Mouse (Mus musculus) thymus, postnatal 14 days (tissue): ENCODE results near the gene Slc1a2.

Experiments used
- DNase-seq: peaks from one replicate; pipeline ENCODE4 v3.0.0; 2021

Slc1a2 gene

DNA sequence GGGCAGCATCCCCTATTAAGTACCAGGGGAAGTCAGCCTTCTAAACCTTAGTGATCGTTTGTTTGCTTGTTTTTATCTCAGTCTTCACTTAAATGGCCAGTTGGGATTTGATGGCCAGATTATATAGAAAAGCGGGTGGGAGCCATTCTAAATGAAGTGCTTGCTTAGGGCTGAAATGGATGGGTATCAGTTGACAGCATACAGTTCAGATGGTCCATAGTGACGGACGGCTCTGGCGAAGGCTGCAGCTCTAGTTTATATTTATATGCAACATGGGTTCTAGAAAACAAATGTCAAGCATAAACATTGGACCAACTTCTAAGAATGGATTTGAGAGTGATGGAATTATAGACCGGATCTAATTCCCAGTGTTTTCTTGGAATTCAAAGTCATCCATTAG is 9.5 kb downstream of the Slc1a2 start:
- no peak for DNase-seq

DNA sequence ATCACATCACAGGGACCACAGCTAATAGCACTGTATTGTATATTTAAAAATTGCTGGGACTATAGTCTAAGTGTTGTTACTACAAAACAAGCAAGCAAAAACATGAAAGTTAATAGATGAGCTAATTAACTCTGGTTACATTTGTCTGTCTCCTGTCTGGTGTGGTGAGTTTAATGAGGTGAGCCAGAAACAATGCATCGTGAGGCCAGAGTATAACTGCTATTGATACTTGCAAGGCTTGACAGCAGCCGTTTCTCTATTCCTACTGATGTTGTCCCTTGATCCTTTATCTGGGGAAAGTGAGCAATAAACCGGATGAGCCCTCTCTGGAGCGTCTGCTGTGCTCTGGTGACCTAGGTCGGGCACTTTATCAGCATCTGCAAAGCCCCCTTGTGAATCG is 11.1 kb downstream of the Slc1a2 start:
- DNase-seq: no peak

DNA sequence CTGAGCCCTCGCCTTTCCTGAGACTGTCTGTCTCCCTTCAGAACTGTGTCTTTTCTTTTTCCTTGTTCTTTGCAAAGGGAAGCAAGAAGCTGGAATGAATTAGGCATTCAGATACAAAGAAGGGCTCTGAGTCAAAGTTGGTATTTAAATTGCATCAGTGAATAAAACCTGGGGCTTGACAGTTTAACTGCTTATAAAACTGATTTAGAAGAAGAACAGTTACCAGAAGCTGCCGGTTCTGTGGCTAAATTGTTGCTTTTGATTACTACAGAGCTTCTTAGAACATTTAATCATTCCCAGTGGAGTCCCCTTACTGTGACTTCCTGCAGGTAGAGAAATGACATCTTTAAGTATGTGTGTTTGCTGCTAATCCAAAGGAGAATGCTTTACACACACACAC is 16.1 kb downstream of the Slc1a2 start:
- no peak for DNase-seq

DNA sequence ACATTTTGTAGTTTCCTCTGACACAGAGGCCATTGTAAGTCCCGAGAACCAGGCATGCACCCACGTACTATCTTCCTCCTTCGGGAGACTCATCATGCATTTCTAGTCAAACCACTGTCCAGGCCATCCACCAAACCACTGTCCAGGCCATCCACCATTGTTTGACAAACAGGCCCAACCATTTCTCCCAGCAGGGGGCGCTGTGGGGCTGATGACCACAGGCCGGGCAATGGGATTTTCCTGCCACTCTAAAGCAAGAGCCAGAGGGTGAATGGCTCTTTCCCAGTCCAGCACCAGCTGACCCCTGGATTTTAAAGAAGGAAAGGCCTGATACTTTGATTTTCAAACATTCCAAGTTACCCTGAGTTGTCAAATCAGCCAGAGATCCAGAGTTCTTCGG is 16.8 kb downstream of the Slc1a2 start:
- DNase-seq: peak; percentile 61

DNA sequence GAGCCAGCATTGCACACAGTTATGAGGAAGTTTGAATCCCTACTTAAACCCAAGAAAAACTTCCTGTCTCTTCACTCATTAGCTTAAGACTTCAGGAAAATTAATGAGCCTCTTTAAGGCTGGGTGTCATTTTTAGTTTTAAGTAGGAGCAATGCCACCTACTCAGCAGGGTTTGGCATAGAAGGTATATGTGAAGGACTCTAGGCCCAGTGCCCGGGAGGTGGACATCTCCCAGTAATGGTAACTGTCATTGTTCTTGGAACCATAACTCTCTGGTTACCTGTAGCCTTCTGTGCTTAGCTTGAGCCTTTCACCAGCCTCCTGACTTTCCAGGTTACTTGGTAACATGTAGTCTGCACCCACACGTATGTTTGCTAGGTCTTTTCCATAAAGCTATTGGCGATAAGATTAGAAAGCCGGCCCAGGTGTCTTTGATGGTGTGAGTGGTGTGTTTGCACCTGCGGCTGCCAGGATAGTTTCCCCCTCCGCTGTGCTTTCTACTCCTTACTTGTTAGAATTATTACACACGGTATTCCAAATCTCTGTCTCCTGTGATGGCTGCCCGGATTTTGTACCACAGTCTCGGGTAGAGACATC is 18.4 kb downstream of the Slc1a2 start:
- no peak for DNase-seq

DNA sequence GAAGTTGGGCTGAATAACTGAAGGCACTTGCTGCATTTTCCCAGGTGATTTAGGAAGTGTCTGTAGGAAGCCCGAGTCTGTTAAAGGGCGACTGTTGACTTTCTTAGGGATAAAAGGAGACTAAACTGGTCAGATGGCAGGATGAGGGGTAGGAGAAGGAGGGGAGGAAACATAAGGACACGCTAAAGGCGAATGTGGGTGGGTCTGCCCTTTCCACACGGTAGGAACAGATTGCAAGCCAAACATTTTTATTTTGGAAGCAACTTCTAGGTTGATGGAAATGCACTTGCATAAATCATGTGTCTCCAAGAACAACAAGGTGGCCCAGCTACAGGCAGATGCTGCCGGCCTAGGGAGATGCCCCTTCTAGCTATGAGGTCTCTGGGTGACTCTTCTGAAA is 18.9 kb downstream of the Slc1a2 start:
- DNase-seq: no peak

DNA sequence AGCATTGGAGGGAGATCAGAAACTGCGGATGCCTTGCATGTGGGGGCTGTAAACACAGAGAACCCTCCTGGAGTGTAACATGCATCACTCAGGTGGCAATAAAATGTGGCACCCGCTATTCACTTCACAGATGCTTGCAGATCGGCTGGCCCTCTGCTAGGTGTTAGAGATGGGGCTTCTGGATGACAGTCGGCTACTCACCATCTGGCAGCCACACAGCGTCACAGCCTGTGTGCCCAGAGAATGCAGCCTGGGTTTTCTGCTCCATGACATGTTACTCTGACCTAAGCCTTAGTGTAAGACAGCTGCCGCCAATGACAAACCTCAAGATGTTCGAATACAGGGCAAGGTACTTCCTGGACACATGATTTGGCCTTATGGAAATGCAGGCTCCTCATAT is 22.9 kb downstream of the Slc1a2 start:
- no peak for DNase-seq

DNA sequence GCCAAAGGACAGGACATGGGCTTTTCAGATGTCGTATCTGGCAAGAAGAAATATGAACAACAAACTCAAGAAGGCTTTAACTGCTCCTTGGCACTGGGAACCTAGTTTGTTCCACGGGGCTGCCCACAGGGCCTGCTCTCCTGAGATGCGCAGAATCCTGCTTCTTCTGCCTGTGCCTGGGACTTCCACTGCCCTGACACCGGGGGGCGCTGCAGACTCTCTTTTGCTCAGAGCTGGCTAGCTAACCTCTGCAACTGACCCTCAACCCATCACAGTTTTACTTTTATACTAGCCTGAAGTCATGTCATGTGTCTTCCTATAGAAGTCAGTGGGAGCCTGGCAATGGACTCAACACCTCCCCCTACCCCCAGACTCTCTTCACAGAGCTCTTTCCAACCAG is 23.7 kb downstream of the Slc1a2 start:
- DNase-seq: peak; percentile 53

DNA sequence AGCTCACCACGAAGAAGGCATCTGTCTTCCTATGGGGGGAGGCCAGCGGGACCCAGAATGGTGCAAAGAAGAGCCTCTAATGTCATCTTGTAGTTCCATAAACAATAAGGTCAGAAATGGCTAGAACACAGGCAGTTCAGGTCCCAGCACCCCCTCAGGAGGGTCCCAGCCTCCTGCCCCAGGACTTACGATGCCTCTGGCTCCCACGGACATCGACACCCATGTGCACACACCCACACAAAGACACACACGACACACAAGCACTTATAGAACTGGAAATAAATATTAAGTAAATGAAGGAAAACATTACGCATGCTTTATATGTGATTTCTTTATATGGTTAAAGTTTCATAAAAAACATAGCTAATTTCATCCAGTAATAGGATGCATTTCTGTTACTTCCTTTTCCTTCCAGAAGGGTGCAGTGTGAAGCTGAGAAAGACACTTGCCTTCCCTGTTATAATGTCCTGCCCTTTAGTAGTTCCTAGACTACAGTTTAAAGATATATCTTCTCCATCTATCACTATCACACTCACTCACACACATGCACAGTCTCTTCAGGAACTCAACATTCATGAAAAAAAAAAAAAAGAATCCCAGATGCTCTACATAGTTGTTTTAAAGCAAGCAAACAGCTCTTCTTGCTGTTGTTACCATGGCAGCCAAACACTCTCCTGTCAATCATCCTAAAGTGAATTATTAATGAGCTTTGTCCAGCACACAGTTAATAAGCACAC is 27.1 kb downstream of the Slc1a2 start:
- no peak for DNase-seq

DNA sequence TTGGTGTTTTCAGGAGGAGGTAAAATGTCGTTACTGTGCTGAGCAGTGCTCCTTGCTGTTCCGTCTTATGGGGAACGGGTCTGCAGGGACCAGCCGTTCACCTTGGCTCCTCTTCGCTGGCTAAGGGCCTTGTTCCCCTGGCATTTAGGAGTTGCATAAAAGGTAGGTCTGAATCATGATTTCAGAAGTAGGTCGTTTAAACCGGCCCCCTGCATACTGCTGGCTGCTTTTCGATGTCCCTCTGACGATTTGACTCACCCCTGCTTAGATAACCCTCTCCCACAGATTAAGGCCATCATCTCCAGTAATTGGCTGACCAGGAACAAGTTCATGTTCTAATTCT is 27.6 kb downstream of the Slc1a2 start:
- DNase-seq: no peak

DNA sequence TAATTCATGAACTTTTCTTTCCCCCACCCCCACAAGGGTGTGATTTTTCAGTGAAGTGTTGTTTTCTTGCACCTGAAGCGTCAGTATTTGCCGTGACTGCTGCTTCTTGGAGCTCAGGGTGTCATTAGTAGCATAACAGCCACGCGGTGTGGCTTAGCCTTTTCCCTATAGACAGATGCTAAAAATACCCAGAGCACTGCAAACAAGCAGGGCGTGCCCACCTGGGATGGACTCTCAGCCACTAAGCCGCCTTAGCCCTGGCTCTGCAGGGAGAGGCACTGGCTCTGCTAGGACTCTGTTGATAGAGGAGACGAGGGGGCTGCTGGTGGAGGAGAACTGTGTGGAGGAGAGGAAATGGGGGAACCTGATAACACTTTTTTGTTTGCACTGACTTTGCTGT is 35.1 kb downstream of the Slc1a2 start:
- no peak for DNase-seq

DNA sequence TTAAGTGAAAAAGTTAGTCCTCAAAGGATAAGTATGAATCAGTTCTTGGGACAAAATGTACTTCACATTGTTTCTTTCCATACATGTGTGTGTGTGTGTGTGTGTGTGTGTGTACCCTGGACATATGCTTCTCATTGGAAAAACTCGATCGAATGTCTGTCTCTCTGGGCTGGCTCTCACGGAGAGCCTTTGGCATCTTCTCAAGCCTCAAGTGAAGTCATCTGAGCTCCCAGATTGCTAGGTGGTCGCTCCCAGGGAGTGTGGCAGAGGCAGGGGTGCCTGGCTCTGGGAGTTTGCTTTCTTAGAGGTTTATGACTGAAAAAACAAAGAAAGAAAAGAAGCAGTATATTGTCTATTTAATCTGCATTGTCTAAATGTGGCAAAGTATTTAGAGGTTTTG is 36.3 kb downstream of the Slc1a2 start:
- no peak for DNase-seq

DNA sequence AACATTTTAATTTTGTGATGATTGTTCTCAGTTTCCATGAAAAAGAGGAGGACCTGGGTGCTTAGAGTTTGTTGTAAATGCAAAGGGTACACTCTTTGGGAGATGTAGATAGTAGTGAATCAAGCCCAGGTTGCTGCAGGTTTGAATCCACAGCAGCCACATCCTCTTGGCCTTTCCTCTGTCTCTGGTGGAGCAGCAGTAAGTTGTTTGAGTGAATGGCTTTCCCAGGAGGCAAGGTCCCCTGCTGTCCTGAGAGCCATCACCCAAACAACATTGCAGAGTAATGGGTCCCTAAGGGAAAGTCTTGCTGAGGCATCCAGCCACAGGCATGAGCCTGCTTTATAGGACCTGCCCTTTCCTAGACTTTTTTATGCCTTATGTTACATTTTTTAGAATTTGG is 37.1 kb downstream of the Slc1a2 start:
- no peak for DNase-seq

DNA sequence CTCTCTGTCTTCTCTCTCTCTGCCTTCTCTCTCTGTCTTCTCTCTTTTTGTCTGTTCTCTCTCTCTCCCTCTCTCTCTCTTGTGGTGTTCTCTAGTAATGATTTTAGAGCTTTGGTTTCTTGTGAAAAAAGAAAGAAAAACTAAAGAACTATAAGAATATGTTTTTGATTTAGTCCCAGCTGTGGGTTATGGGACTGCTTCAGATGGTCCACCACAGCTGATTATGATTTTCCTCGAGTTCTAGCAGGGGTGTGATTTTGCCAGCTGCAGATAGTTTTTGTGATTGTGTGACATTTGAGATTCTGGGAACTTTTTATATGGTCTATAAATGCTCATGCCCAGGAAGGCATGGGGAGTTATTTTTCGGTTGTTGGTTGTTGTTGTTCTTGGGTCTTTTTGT is 39.3 kb downstream of the Slc1a2 start:
- no peak for DNase-seq

DNA sequence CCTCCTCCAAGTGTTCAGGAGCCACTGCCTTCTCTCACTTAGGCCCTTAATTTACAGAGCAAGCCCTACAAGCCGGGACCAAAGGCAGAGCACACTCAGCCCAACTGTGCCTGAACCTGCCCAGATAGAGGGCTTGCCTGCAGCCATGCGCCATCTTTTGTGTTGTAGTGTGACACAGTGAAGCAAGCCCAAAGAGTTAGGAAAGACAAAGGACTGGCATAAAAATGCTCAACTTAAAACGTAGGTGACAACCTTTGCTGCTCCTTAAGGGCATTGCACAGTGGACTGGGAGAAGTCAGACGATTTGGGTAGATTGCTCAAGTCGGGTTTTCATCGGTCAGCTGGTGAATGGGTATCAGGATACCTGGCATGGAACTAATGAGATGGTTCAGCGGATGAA is 41.5 kb downstream of the Slc1a2 start:
- DNase-seq: no peak

DNA sequence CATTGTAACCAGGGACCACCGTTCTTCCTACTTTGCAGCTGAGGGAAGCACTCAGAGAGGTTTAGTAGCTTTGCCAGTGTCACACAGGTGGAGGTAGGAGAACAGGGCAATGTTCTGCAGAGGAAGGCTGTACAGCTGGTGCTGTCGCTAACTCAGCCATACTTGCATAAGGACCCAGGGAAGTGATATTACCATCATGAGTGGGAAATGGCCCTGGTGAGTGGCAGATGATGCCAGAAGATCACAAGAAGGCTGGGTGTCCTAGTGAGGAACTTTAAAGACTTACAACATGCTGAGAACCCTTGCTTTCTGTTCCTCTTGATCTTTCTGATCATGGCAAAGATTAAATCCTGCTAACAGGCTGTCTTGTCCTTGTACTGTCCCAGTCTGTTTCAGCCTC is 42.2 kb downstream of the Slc1a2 start:
- DNase-seq: no peak

DNA sequence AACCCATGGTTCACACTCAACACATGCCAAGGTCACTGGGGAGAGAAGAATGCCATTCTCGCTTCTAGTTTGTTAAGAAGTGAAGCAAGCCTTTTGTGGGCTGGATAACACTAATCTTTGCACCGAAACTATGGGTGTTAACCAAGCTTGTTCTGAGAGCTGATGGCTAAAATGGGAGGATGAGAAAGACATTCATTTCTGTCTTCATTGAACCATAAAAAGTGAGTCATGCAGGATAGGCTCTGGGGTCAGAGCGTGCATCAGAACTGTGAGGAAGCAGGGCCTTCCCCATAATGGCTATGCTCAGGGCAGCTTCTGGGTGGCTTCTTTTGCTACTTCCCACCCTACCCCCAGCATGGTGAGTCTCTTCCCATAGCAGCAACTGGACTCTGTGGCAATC is 42.9 kb downstream of the Slc1a2 start:
- no peak for DNase-seq

DNA sequence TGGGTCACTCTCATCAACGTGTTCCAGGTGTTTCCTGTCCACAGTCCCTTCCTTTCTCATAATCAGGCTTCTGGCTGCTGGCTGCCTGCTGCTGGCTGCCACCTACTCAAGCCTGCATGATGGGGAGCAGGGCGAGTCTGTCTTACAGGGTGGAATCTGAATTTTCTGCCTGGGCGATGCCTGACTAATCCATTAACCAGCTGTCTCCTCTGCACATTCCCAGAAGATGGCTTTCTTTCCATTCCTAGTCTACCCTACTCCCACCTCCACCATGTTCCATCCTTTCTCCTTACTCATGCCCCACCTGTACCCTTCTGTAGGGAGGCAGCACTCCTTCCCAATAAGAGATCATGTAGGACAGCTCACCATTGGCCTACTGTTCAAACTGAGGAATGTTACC is 45.1 kb downstream of the Slc1a2 start:
- no peak for DNase-seq

DNA sequence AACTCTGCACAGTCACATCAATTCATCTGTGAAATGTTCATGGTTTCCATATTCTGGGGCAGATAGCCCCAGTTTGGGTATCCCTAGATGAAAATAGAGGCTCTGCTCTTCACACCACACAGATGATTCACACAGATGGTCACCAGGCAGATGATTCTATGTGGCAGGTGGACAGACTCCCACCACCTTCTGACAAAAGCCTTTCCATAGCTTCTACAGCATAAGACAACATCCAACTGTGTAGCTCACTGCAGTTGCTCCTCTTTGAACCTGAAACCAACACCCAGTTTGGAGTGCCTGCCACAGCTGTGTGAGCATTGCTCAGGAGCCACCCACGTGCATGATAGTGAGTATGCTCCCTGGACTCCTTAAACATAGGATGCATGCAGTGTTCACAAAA is 46.3 kb downstream of the Slc1a2 start:
- DNase-seq: no peak

DNA sequence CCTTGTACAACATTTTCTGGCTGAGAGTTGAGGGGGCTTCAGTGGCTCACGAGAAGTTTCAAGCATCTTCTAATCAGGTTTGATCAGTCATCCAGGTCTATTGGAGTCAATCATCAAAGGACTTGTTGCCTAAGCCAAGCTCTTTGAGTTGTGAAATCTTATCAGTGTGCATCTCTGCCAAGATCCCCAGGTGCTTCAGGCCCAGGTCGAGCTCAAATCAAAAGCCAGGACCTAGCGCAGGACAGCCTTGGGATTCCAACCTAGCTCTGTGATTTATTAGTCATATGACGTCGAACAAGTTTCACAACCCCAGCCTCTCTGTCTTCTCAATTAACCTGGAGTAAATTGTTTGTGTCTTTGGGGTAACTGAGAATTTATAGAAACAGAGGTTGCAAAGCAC is 53.1 kb downstream of the Slc1a2 start:
- DNase-seq: no peak

DNA sequence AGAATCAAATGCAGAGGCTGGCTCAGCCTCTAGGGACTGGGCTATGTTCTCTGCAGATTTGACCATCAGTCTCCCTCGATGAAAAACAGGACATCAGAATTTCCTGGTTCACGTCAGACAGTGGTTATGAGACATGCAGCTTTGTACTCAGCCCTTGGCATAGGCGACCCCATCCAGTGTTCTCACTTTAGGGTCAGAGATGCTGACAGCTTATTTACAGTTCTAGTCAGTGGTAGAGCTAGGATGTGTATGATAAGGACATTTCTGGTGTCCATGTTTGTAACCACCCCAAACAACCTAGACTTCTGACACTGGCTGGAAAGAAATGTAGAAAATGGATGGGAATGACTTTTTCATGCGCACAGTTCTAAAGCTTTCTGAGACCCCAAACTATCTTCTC is 53.6 kb downstream of the Slc1a2 start:
- no peak for DNase-seq

DNA sequence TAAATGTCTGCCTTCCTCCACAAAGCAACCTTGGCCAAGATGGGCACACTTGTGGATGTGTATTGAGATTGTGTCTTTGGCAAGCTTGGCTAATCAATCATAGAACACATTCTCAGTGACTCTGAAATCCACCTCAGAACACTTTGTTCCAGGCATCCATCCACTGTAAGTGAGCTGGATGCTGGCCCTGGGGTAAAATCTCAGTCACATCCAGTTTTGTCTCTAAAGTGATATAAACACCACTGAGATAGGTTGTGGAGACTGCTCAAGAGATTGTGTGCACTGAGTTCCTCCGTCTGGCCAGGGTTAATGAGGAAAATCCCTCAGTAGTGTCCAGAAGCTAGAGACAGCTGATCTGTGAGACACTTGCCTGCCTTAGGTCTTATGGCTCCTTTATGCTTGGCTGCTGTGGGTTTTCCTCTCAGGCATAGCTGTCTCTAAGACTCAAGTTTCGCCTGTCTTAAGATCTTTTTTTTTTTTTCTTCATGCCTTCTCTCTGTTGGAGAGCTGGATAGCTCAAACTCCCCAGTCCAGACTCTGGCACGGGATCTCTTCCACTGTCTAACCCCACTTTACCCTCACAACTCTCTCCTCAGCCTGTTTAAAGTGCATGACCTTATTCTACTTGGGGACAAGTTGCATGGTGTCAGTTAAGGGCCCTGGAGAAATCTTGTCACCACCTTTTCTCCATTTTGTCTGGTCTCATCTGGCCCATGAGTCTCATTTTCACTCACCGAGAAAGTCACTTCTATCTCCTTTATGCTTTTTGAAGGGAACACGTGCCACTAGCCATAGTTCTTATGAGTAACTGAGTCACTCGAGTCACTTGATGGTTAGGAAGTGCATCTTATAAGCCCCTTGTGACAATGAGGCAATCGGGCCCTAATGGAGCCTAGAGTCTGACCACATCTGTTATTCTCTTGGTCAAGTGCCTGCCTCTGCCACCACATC is 54.5 kb downstream of the Slc1a2 start:
- DNase-seq: no peak

DNA sequence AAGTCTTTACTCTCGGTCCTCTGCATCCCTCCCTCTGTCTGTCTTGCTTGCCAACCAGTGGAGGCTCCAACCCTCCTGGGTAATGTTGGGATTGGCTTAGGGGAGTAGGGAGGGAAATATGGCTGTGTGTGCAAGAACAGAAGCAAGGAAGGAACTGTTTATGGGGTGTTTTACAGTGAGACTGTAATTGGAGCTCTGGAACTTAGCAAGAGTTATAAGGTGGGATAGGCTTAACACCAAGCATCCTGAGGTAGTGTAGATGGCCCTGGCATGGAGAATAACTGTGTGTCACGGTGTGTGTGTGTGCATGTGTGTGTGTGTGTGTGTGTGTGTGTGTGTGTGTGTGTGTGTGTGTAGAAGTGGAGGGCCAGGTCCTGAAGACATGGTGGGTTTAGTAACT is 55.9 kb downstream of the Slc1a2 start:
- DNase-seq: no peak

DNA sequence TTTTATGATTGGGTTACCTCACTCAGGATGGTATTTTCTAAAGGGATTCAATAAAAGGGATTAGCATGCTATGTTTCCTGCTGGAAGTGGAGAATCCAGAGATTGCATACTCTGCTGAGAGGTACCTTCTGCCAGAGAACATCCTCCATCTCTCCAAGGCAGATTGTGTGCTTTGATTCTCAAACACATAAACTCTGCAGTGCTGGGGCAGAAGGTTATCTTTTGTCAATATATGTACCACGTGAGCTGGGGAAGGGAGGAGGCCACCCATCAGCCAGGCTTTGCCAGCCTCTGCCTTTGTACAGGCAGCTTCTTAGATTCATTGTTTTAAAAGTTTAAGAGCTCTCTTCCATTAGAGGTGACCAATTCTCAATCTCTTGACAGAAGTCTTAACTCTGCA is 57.3 kb downstream of the Slc1a2 start:
- no peak for DNase-seq
